Mouse (Mus musculus) layer of hippocampus, adult 18-20 months (tissue): ENCODE measurements around the gene Wipi1. TPM values are rescaled to one million over a fixed set of nuclear protein-coding genes. Genes with fewer than 3 reads are reported as not detected.

Experiments
- DNase-seq, 2 experiments: peaks; one replicate each; pipeline ENCODE4 v3.0.0; 2022; ENCODE audit warnings: low spot score in 2 of 2
- total RNA-seq, 2 experiments: library from RNA; stranded (reverse); gene quantifications; 2 replicates each; pipeline ENCODE4 v1.2.3; 2021

Gene Wipi1
- total RNA-seq, 2 experiments from 2014 or later: 21.1 to 21.6 TPM

DNA sequence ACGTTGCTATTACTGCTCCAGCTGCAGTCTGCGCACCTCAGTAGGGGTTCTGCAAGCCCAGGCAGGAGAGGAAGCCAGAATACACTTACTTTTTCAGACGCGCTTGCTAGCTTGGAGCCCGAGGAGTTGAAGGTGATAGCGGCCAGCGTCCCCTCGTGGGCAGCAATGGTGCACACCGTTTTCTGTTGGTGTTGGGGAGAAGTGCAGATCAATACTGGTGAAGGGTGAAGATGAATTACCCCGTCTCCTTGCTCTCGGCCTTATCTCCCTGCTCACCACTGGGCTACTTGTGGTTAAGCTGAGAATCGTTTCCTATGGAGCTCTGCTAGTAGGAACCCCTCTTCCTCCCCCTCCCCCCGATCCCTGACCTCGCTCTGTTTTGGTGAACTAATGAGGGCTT lies 27.8 kb downstream of the Wipi1 start:
- no peak for DNase-seq

GRCm38 (mm10) chr11:109579999-109580398 lies 31.8 kb downstream of the Wipi1 start:
- no peak for DNase-seq

GRCm38 (mm10) chr11:109578536-109578935 lies 33.2 kb downstream of the Wipi1 start:
- no peak for DNase-seq

DNA sequence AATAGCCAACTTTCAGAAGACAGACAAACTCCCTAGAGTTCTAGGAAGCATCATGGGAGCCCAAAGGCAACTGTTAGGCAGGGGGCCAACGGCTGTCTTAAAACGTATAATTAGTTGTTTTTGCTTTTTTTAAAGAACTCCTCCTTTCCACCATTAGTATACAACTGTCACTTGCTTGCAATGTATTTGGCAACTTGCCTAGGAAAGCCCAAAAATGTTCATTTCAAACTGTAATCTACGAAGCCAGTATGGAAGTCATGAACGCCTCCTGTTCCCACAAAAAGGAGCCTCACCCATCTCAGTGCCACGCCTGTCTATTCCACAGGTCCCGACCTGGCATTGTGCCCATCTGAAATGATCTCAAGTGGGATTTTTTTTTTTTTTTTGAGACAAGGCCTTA lies 35.9 kb downstream of the Wipi1 start:
- DNase-seq: no peak

- DNase-seq: no peak
These were observed 37.2 kb downstream of the Wipi1 start for GRCm38 (mm10) chr11:109574604-109575003.

DNA sequence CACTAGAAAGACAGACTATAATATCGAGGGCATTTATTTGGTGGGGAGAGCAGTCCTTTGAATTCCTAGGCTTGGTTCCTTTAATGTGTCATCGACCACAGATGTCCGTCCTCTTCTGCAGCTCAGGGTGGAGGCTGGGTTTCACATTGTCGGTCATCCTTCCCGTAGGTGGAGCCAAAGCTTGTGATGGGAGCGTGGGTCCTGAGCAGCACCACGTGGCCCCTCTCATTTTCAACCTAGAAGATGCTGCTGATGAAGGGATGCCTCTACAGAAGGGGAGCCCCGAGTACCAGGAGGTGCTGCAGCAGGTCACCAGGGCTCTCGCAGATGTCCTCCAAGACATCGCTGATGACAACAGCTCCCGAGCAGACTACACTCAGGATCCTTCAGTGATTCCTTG lies 39.7 kb downstream of the Wipi1 start:
- no peak for DNase-seq

- no peak for DNase-seq
These were observed 42.0 kb downstream of the Wipi1 start for GRCm38 (mm10) chr11:109569809-109570208.

GRCm38 (mm10) chr11:109569007-109569618 lies 42.7 kb downstream of the Wipi1 start:
- DNase-seq: no peak

DNA sequence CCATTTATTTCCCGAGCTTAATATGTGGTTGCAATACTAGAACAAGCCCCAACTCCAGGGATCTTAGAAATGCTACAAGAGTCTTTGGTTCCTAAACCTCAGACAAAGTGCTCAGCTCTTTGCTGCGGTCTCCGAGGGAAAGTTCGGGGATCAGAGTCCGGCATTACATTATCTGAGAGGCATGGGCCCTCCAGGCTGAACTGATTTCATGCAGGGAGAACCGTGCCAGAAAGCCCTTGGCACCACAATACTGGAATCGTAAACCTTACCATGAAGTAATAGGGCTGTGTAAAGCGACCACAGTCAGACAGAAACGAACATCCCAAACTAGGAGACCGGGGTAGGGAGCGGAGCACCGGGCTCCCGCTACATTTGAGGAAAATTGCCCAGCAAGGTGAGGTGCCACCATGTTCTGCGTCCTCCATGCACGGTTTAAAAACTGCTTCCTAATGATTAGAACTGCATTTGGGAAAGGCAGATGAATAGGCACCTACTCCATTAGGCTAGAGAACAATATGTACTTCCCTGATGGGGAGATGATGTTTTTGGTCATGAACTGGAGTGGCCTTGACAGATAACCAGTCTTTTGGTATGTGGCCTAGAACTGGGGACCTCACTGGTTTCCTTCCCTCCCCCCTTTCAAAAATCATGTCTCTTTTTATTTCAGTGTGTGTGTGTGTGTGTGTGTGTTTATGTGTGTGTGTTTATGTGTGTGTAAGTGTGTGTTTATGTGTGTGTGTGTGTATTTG lies 47.1 kb downstream of the Wipi1 start:
- no peak for DNase-seq

GRCm38 (mm10) chr11:109563708-109564107 lies 48.1 kb downstream of the Wipi1 start:
- DNase-seq: no peak

DNA sequence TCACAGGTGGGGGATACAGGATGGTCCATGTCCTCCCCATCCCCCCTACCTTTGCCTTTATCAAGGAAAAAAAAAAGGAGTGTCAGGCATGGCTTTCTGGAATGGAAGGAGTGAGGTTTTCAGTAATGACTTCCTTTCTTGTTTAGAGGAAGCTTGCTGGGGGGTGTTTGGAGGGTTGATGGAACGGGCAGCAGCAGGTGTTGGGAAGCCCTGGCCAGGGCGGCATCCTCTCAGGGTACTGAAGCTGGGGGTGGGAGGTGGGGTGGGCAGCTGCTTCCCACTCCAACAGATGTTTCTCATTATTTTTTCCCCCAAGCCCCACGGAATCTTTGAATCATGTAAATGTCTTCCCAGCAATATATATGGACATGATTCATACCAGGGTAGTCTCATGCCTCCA lies 50.3 kb downstream of the Wipi1 start:
- no peak for DNase-seq

DNA sequence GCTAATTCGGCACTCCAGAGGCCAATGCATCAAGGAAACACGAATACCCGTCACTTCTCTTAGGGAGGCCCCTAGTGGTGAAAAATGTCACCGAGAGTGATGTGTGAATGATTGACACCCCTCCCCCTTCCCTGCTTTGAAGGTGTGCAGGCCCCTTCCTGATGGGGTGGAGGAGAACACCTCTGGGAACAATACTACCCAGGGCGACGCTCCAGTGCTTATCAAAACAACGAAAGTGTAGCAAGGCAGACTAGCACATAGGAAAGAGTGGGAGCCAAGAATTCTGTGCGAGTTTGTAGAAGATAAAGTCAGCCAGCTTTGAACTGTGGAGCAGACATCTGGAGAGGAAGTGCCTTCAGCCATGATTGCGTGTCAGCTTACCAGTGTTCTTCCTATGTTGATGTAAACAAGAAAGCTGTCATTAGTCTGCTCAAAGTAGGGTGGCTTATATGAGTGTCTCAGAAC lies 50.9 kb downstream of the Wipi1 start:
- peak in 1 of 2 experiments; percentile 30 for DNase-seq

GRCm38 (mm10) chr11:109559241-109559640 lies 52.5 kb downstream of the Wipi1 start:
- no peak for DNase-seq

DNA sequence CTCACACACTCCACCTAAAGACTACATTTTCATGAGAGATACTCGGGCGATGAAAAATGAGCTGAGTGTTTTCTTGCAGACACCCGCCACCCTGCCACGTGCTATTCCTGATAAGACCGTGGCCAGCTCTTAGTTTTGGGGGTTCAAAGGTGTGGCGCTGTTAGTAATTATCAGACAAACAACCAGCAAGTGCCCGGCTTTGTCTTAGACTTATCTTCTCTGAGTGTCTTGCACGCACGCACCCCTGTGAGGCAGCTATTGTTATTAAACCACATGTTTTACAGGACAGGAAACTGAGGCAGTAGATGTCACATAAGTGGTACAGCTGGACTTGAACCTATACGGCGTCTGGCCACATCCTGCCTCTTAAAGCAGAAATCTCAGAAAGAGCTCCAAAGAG lies 54.3 kb downstream of the Wipi1 start:
- DNase-seq: no peak

DNA sequence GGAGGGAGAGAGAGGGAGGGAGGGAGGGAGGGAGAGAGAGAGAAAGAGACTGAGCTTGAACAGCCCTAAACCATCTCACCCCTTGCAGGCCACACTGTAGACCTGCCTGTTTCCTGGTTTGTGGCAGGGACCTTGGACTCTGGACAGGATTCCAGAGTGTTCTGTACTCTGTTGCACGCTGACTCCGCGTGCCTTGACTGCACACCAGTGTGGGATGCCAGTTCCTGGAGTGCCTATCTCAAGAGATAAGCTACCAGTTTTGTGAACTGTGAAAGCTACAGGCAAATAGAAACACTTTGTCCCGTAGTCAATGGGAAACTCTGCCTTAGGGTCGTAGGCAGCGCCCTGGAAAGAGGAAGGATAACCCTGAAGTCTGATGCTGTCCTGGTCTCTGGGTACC lies 55.6 kb downstream of the Wipi1 start:
- no peak for DNase-seq

DNA sequence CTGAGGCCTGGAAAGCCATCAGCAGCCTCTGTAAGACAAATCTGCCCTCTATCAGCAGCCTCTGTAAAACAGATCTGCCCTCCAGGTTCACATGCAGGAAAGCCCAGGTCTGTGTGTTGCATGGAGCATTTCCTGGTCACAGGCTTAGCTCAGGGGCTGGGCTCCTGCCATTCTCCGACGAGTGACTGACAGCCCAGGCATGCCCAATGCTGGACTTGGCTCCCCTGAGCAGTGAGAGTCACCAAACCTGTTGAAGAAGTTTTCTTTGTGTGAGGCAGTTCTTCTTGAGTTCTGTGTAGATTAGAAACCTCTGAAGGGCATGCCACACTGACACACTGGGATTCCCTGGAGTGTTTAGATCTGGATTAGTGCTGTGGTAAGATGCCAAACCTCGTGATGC lies 57.3 kb downstream of the Wipi1 start:
- DNase-seq: no peak

GRCm38 (mm10) chr11:109553921-109554320 lies 57.8 kb downstream of the Wipi1 start:
- no peak for DNase-seq

GRCm38 (mm10) chr11:109549599-109550290 lies 62.0 kb downstream of the Wipi1 start:
- DNase-seq: no peak

DNA sequence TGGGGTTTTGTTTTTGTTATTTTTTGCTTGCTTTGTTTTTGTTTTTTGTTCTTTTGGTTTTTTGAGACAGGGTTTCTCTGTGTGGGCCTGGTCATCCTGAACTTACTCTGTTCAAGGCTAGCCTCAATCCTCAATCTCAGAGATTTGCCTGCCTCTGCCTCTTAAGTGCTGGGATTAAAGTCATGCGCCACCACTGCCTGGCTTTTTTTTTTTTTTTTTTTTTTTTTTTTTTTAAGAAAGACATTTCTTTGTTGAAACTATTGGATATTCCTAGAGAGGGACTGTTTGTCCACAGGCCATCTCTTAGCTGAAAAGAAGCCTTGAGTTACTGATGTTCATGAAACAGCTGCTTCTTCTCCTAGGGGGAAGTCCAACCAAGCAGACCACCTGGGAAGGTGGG lies 64.1 kb downstream of the Wipi1 start:
- DNase-seq: no peak

DNA sequence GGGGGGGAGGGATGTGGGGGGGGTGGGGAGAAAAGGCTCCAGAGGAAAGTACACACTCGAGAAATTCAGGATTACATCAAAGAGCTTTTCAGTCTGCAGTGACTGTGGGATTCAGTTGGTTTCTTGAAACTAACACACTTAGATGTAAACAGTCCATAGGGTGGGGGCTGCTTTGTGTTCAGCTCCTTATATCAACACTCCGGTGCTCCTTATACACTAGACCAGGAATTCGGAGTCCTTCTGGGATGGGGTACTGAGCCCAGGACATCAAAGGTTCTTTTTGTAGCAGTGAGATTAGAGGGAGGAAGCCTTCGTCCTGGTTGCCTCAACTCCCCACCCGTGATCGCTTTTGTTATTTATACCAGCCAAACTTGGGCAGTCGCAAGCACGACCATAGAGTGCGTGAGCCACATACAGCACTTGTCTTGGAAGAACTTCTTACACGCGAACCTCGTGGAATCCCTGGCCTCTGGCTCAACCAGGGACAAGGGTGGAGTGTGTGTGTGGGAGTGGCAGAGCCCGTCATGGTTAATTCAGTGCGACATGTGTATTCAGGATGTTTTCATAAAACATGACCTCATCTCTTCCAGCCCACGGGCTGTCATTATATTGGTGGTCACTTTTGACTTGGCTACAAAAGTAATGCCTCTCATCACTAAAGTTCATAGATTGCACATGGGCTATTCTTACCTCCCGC lies 65.3 kb downstream of the Wipi1 start:
- DNase-seq: no peak

DNA sequence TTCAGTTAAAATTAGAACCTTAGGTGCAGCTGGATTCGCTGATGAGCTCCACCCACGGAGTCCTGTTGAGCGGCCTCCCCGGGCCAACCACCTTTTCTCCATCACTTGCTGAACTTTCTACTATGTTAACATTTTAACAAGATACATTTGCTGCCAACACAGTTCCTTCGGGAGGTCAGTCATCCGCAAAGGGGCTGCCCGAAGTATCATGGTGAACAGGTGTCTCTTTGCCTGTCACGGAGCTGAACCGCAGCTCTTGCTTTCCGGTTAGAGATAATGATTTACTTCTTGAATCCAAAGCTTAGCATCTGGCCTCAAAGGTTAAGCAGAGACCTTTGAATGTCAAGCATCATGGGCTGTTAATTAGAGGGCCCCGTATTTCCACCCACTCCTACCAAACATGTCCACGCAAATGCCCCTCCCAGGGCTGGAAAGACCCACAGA lies 66.0 kb downstream of the Wipi1 start:
- DNase-seq: no peak

DNA sequence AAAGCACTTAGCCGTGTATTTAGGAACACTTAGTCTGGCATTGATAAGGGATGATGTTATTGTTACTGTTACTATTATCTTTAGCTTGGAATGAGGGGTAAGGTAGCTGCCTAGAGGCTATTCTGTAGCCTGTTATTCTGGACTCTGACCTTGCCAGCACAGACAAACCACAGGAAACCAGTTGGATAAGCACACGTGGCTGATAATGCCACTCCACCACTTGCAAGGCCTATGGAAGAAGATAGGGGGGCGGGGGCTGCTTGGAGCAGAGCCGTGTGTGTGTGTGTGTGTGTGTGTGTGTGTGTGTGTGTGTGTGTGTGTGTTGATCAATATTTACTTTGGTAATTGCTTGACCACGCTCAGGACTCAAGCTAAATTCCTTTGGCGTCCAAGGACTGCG lies 66.5 kb downstream of the Wipi1 start:
- no peak for DNase-seq
